Mouse (Mus musculus): ENCODE data around the gene Foxg1. TPM values are rescaled to one million over a fixed set of nuclear protein-coding genes. Genes with fewer than 3 reads are reported as not detected.
A peak's percentile ranks its signal among the peaks of the same experiment; 100 is the strongest.

Gene Foxg1
- polyA plus RNA-seq, 1 experiment from 2014 or later = 0.75 TPM

- DNase-seq (ENCODE audit: low spot score) (no peak), ATAC-seq (replicated peaks; ENCODE audit: low FRiP score) (peak; percentile 74)
- H3K4me2 ChIP-seq = 0 out of 2 replicates have a peak overlapping the region, but pooled peaks have one; percentile 14
- no peak overlapping the region for H3K4me3 ChIP-seq (ENCODE audit: low read depth, low read length)
- H3K9me3 ChIP-seq (ENCODE audit: control insufficient read depth, low read length) = no peaks in the 10 kb centered on the region
- H3K4me1 ChIP-seq (replicated peaks; ENCODE audit: control insufficient read depth, insufficient read depth, low read length) = no peaks in the 10 kb centered on the region
- H3K27ac ChIP-seq (ENCODE audit: low read depth, low read length) = no peak overlapping the region
- H3K36me3 ChIP-seq (ENCODE audit: control insufficient read depth, insufficient read depth, low read length) = no peaks in the 10 kb centered on the region
- no peak overlapping the region for H3K9ac ChIP-seq (ENCODE audit: low read depth, low read length)
- WGBS = under 1% methylated on average over 42 of the region's 42 CpGs
- H3K27me3 ChIP-seq (replicated peaks; ENCODE audit: control insufficient read depth, insufficient read depth, low read length) = peaks cover 67% of the 10 kb centered on the region
Measured at GRCm38 (mm10) chr12:49391305-49392040, 9.0 kb downstream of the Foxg1 start.

GRCm38 (mm10) chr12:49392041-49392390 is 9.6 kb downstream of the Foxg1 start:
- Histone ChIP-seq H3K9ac (ENCODE audit: low read depth, low read length) (no peak overlapping the region), H3K4me3 (ENCODE audit: low read depth, low read length) (no peak overlapping the region), H3K36me3 (ENCODE audit: control insufficient read depth, insufficient read depth, low read length) (no peaks in the 10 kb centered on the region), H3K9me3 (ENCODE audit: control insufficient read depth, low read length) (no peaks in the 10 kb centered on the region), H3K27me3 (replicated peaks; ENCODE audit: control insufficient read depth, insufficient read depth, low read length) (peaks cover 70% of the 10 kb centered on the region), H3K27ac (ENCODE audit: low read depth, low read length) (no peak overlapping the region), H3K4me2 (no peak overlapping the region), H3K4me1 (replicated peaks; ENCODE audit: control insufficient read depth, insufficient read depth, low read length) (no peaks in the 10 kb centered on the region)
- DNase-seq (ENCODE audit: low spot score) (no peak), ATAC-seq (replicated peaks; ENCODE audit: low FRiP score) (no peak)
- WGBS = 4% methylated on average over 10 of the region's 10 CpGs

DNA sequence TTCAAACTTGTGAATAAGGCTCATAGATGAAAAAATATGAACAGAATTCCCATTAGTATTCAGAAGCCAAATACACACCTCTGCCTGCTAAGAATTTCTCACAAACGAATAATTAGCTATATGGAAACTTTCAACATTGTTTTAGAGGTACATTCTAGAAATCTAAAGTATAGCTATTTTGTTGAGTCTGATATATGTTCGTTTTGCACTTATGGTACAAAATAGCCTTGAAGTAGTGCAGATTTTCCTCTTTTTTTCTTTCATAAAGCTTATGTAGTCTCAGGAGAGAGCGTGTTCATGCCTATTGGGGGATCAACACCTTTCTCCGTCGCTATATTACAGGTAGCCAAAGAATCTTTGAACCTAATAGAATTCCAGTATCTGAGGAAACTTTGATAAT is 10.4 kb downstream of the Foxg1 start:
- no peak overlapping the region for H3K4me3 ChIP-seq (ENCODE audit: low read depth, low read length)
- no peak for DNase-seq (ENCODE audit: low spot score)
- no peaks in the 10 kb centered on the region for H3K4me1 ChIP-seq (replicated peaks; ENCODE audit: control insufficient read depth, insufficient read depth, low read length)
- H3K4me2 ChIP-seq = no peak overlapping the region
- H3K27me3 ChIP-seq (replicated peaks; ENCODE audit: control insufficient read depth, insufficient read depth, low read length) = peaks cover 75% of the 10 kb centered on the region
- no peak overlapping the region for H3K9ac ChIP-seq (ENCODE audit: low read depth, low read length)
- H3K36me3 ChIP-seq (ENCODE audit: control insufficient read depth, insufficient read depth, low read length) = no peaks in the 10 kb centered on the region
- ATAC-seq (replicated peaks; ENCODE audit: low FRiP score) = no peak
- WGBS = 5% methylated on average over 5 of the region's 5 CpGs
- H3K27ac ChIP-seq (ENCODE audit: low read depth, low read length) = no peak overlapping the region
- no peaks in the 10 kb centered on the region for H3K9me3 ChIP-seq (ENCODE audit: control insufficient read depth, low read length)

DNA sequence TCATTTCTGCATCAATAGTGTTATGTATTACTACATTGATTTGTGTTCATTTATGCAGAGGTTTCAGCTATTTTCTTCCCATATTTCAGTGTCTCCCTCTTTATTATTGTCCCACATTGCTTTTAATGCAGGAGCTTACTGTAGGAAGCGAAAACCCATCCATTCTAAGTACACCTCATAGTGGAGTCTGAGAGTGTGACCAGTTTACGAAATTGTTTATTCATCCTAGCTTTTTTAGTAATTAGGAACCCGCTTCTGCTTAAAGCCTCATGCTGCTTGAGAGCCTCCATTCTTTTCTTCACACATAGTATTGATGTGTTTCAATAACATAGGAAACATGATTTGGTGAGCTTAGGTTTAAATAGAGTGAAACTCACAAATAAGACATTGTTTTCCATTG is 11.2 kb downstream of the Foxg1 start:
- peaks cover 75% of the 10 kb centered on the region for H3K27me3 ChIP-seq (replicated peaks; ENCODE audit: control insufficient read depth, insufficient read depth, low read length)
- no peak overlapping the region for H3K27ac ChIP-seq (ENCODE audit: low read depth, low read length)
- H3K4me2 ChIP-seq = no peak overlapping the region
- H3K4me3 ChIP-seq (ENCODE audit: low read depth, low read length) = no peak overlapping the region
- DNase-seq (ENCODE audit: low spot score) = no peak
- no peak overlapping the region for H3K9ac ChIP-seq (ENCODE audit: low read depth, low read length)
- WGBS = 15% methylated on average over 3 of the region's 3 CpGs
- H3K9me3 ChIP-seq (ENCODE audit: control insufficient read depth, low read length) = no peaks in the 10 kb centered on the region
- H3K36me3 ChIP-seq (ENCODE audit: control insufficient read depth, insufficient read depth, low read length) = no peaks in the 10 kb centered on the region
- H3K4me1 ChIP-seq (replicated peaks; ENCODE audit: control insufficient read depth, insufficient read depth, low read length) = no peaks in the 10 kb centered on the region
- ATAC-seq (replicated peaks; ENCODE audit: low FRiP score) = no peak

- ATAC-seq (replicated peaks; ENCODE audit: low FRiP score) = no peak
- no peak overlapping the region for H3K27ac ChIP-seq (ENCODE audit: low read depth, low read length)
- no peak for DNase-seq (ENCODE audit: low spot score)
- H3K4me2 ChIP-seq = no peak overlapping the region
- 11% methylated on average over 1 of the region's 1 CpGs for WGBS
- no peaks in the 10 kb centered on the region for H3K36me3 ChIP-seq (ENCODE audit: control insufficient read depth, insufficient read depth, low read length)
- H3K4me3 ChIP-seq (ENCODE audit: low read depth, low read length) = no peak overlapping the region
- H3K4me1 ChIP-seq (replicated peaks; ENCODE audit: control insufficient read depth, insufficient read depth, low read length) = no peaks in the 10 kb centered on the region
- H3K27me3 ChIP-seq (replicated peaks; ENCODE audit: control insufficient read depth, insufficient read depth, low read length) = peaks cover 78% of the 10 kb centered on the region
- no peak overlapping the region for H3K9ac ChIP-seq (ENCODE audit: low read depth, low read length)
- no peaks in the 10 kb centered on the region for H3K9me3 ChIP-seq (ENCODE audit: control insufficient read depth, low read length)
Measured at GRCm38 (mm10) chr12:49394181-49394580, 11.7 kb downstream of the Foxg1 start.

DNA sequence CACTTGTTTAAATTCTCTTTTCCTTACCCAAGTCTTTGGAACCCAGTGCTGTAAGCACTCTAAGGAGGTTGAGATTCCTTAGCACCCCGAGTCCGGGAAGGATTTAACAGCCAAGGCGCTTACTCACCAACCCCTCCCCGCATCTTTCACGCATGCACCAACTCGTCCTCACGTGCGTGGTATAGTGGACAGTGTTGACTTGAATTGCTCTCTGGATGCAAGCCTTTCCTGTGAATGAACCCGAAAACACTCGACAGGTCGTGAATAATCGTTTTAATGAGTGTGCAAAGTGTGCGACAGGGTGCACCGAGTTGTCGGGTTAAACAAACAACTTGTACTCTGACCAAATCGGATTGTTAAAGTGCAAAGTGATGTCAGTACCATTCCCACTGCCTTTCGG is 12.4 kb downstream of the Foxg1 start:
- H3K27me3 ChIP-seq (replicated peaks; ENCODE audit: control insufficient read depth, insufficient read depth, low read length) = peaks cover 77% of the 10 kb centered on the region
- ATAC-seq (replicated peaks; ENCODE audit: low FRiP score) (no peak), DNase-seq (ENCODE audit: low spot score) (no peak)
- H3K4me1 ChIP-seq (replicated peaks; ENCODE audit: control insufficient read depth, insufficient read depth, low read length) = no peaks in the 10 kb centered on the region
- no peaks in the 10 kb centered on the region for H3K9me3 ChIP-seq (ENCODE audit: control insufficient read depth, low read length)
- no peak overlapping the region for H3K4me3 ChIP-seq (ENCODE audit: low read depth, low read length)
- H3K9ac ChIP-seq (ENCODE audit: low read depth, low read length) = no peak overlapping the region
- H3K36me3 ChIP-seq (ENCODE audit: control insufficient read depth, insufficient read depth, low read length) = no peaks in the 10 kb centered on the region
- H3K27ac ChIP-seq (ENCODE audit: low read depth, low read length) = no peak overlapping the region
- no peak overlapping the region for H3K4me2 ChIP-seq
- WGBS = 2% methylated on average over 17 of the region's 17 CpGs

- H3K9ac ChIP-seq (ENCODE audit: low read depth, low read length) = no peak overlapping the region
Measured at GRCm38 (mm10) chr12:49395969-49396368, 13.5 kb downstream of the Foxg1 start.

DNA sequence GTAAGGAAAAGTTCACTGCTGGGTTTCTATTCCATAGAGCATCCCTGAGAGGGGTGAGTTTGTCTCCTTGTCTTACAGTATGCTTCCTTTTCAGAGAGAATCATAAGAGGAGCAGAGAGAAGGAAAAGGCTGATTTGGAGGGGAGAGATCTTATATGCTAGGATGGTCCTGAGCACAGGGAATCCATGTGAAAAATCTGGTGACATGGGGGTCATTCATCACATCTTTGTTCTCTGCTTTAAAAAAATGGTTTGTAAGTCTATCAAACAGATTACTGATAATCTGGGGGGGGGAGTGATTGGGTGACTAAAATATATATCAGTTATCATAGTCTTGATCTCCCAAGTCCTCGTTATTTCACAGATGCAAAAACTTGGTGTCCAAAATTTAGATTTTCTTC is 14.3 kb downstream of the Foxg1 start:
- no peak for ATAC-seq (replicated peaks; ENCODE audit: low FRiP score)
- WGBS = 20% methylated on average over 1 of the region's 1 CpGs
- no peak overlapping the region for H3K27ac ChIP-seq (ENCODE audit: low read depth, low read length)
- no peaks in the 10 kb centered on the region for H3K4me1 ChIP-seq (replicated peaks; ENCODE audit: control insufficient read depth, insufficient read depth, low read length)
- no peaks in the 10 kb centered on the region for H3K36me3 ChIP-seq (ENCODE audit: control insufficient read depth, insufficient read depth, low read length)
- DNase-seq (ENCODE audit: low spot score) = no peak
- no peak overlapping the region for H3K4me3 ChIP-seq (ENCODE audit: low read depth, low read length)
- H3K9ac ChIP-seq (ENCODE audit: low read depth, low read length) = no peak overlapping the region
- H3K9me3 ChIP-seq (ENCODE audit: control insufficient read depth, low read length) = no peaks in the 10 kb centered on the region
- H3K27me3 ChIP-seq (replicated peaks; ENCODE audit: control insufficient read depth, insufficient read depth, low read length) = peaks cover 77% of the 10 kb centered on the region
- H3K4me2 ChIP-seq = no peak overlapping the region

More at GRCm38 (mm10) chr12:49395969-49396368, 13.5 kb downstream of the Foxg1 start:
- H3K4me3 ChIP-seq (ENCODE audit: low read depth, low read length) = no peak overlapping the region
- no peaks in the 10 kb centered on the region for H3K36me3 ChIP-seq (ENCODE audit: control insufficient read depth, insufficient read depth, low read length)
- no peak for ATAC-seq (replicated peaks; ENCODE audit: low FRiP score)
- no peak overlapping the region for H3K4me2 ChIP-seq
- no peaks in the 10 kb centered on the region for H3K9me3 ChIP-seq (ENCODE audit: control insufficient read depth, low read length)
- peaks cover 77% of the 10 kb centered on the region for H3K27me3 ChIP-seq (replicated peaks; ENCODE audit: control insufficient read depth, insufficient read depth, low read length)
- H3K27ac ChIP-seq (ENCODE audit: low read depth, low read length) = no peak overlapping the region
- 16% methylated on average over 2 of the region's 2 CpGs for WGBS
- DNase-seq (ENCODE audit: low spot score) = no peak
- H3K4me1 ChIP-seq (replicated peaks; ENCODE audit: control insufficient read depth, insufficient read depth, low read length) = no peaks in the 10 kb centered on the region

DNA sequence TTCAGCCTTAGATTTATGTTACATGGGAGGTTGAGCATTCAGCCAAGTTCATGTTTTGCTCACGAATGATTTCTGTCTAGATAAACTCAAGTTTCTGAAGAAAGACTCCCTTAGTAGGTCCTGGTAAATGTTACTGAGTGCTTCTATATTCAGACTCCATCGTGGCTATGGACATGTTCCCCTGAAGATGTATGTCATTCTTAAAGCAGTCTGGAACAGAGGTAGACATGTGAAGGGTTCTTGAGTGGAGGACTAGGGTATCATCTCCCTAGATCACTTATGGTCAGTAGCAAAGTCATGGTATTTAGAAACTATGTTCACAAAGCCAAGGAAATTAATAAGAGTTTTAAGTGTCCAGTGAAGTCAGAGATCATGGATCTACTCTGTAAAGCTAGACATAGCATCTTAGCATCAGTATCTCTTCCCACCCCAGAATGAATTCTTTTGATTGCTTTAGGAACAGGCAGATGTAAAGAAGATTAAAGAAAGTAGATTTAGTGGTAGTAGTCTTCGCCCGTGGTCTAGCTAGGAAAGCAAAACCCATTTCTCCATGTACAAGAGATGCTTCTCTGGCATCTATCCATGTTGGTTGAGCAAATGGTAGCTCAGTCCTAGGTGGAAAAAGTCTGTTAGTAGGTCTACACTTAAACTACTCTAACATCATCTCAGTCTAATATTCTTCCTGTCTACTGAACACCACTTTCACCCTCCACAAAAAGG is 15.1 kb downstream of the Foxg1 start:
- no peaks in the 10 kb centered on the region for H3K9me3 ChIP-seq (ENCODE audit: control insufficient read depth, low read length)
- DNase-seq (ENCODE audit: low spot score) (no peak), ATAC-seq (replicated peaks; ENCODE audit: low FRiP score) (no peak)
- H3K4me2 ChIP-seq = no peak overlapping the region
- 23% methylated on average over 4 of the region's 4 CpGs for WGBS
- no peaks in the 10 kb centered on the region for H3K36me3 ChIP-seq (ENCODE audit: control insufficient read depth, insufficient read depth, low read length)
- no peak overlapping the region for H3K9ac ChIP-seq (ENCODE audit: low read depth, low read length)
- H3K4me3 ChIP-seq (ENCODE audit: low read depth, low read length) = no peak overlapping the region
- no peak overlapping the region for H3K27ac ChIP-seq (ENCODE audit: low read depth, low read length)
- H3K27me3 ChIP-seq (replicated peaks; ENCODE audit: control insufficient read depth, insufficient read depth, low read length) = peaks cover 71% of the 10 kb centered on the region
- no peaks in the 10 kb centered on the region for H3K4me1 ChIP-seq (replicated peaks; ENCODE audit: control insufficient read depth, insufficient read depth, low read length)

All from liver, embryonic 11.5 days (tissue).